Mouse (Mus musculus) gastrocnemius, adult 2 months (tissue): Measurements from ENCODE around the gene Traf3ip3. TPM values are rescaled to one million over a fixed set of nuclear protein-coding genes. Genes with fewer than 3 reads are reported as not detected.
A peak's percentile ranks its signal among the peaks of the same experiment; 100 is the strongest.

Experiments
- DNase-seq: peaks from one replicate; pipeline ENCODE4 v3.0.0; 2022
- H3K27ac ChIP-seq: fragments of 200-600 bp; 2 replicates; pipeline ENCODE4 v1.8.1; 2022; ENCODE audit warnings: mild to moderate bottlenecking
- H3K4me3 ChIP-seq: fragments of 200-600 bp; 2 replicates; pipeline ENCODE4 v1.8.1; 2022; ENCODE audit warnings: mild to moderate bottlenecking, moderate library complexity
- CTCF ChIP-seq: fragments of 200-600 bp; IDR thresholded peaks from 2 replicates; pipeline ENCODE4 v1.8.1; 2022; ENCODE audit warnings: antibody characterized with exemption, mild to moderate bottlenecking, moderate library complexity
- intact Hi-C: fragments of 180-260 bp; cut with DNase I; formaldehyde crosslinking; loops from one replicate; pipeline ENCODE4 v1.15.1; 2025
- total RNA-seq, 2 experiments: library from RNA; stranded (reverse); gene quantifications; 2 replicates each; pipeline ENCODE4 v1.2.3; 2021

Gene Traf3ip3
- total RNA-seq, 2 experiments from 2014 or later, result 0.48 to 1.2 TPM

- Histone ChIP-seq H3K27ac (peak overlapping the region; percentile 58), H3K4me3 (peak overlapping the region; percentile 47)
- intact Hi-C loops, result no loop called here
- no peak for TF ChIP-seq CTCF
- DNase-seq, result peak; percentile 72
Observed at GRCm38 (mm10) chr1:193197494-193198205, 3.9 kb downstream of the Traf3ip3 start.

GRCm38 (mm10) chr1:193195169-193195810 is 6.2 kb downstream of the Traf3ip3 start:
- Histone ChIP-seq H3K27ac (no peak overlapping the region), H3K4me3 (no peak overlapping the region)
- no peak for DNase-seq
- TF ChIP-seq CTCF, result no peak
- intact Hi-C loops, result no loop called here

- Histone ChIP-seq H3K27ac (no peak overlapping the region), H3K4me3 (no peak overlapping the region)
- DNase-seq, result no peak
- intact Hi-C loops, result no loop called here
- no peak for TF ChIP-seq CTCF
Observed at GRCm38 (mm10) chr1:193194416-193195140, 6.9 kb downstream of the Traf3ip3 start.

- DNase-seq, result peak; percentile 53
- intact Hi-C loops, result no loop called here
- TF ChIP-seq CTCF, result no peak
- Histone ChIP-seq H3K27ac (peak overlapping the region; percentile 41), H3K4me3 (no peak overlapping the region)
Observed at GRCm38 (mm10) chr1:193191675-193192283, 9.7 kb downstream of the Traf3ip3 start.

- no peak for TF ChIP-seq CTCF
- intact Hi-C loops, result no loop called here
- no peak for DNase-seq
- H3K27ac ChIP-seq, result peak overlapping the region; percentile 84
- no peak overlapping the region for H3K4me3 ChIP-seq
Observed at GRCm38 (mm10) chr1:193189771-193190170, 11.7 kb downstream of the Traf3ip3 start.

- TF ChIP-seq CTCF, result no peak
- H3K27ac ChIP-seq, result peak overlapping the region; percentile 84
- H3K4me3 ChIP-seq, result peak overlapping the region; percentile 17; the same call in 1 of the 2 replicates
- intact Hi-C loops, result no loop called here
- peak; percentile 79 for DNase-seq
Observed at GRCm38 (mm10) chr1:193189151-193189621, 12.3 kb downstream of the Traf3ip3 start.

GRCm38 (mm10) chr1:193188257-193188656 is 13.2 kb downstream of the Traf3ip3 start:
- Histone ChIP-seq H3K4me3 (no peak overlapping the region), H3K27ac (peak overlapping the region; percentile 84; the same call in 1 of the 2 replicates)
- no peak for DNase-seq
- intact Hi-C loops, result no loop called here
- no peak for TF ChIP-seq CTCF

GRCm38 (mm10) chr1:193181104-193181503 is 20.4 kb downstream of the Traf3ip3 start:
- intact Hi-C loops, result no loop called here
- DNase-seq, result no peak
- TF ChIP-seq CTCF, result no peak
- Histone ChIP-seq H3K27ac (no peak overlapping the region), H3K4me3 (no peak overlapping the region)

- Histone ChIP-seq H3K27ac (peak overlapping the region; percentile 95), H3K4me3 (peak overlapping the region; percentile 83)
- no peak for TF ChIP-seq CTCF
- intact Hi-C loops, result no loop called here
- no peak for DNase-seq
Observed at GRCm38 (mm10) chr1:193174143-193174733, 27.3 kb downstream of the Traf3ip3 start.

- intact Hi-C loops, result loop anchor here (2.0 kb wide), 1 partner anchor 43 kb away; the partner anchor contains the start of gene Diexf
- Histone ChIP-seq H3K27ac (peak overlapping the region; percentile 95), H3K4me3 (peak overlapping the region; percentile 83)
- DNase-seq, result no peak
- no peak for TF ChIP-seq CTCF
Observed at GRCm38 (mm10) chr1:193173810-193174129, 27.7 kb downstream of the Traf3ip3 start.

- intact Hi-C loops, result loop anchor here (2.0 kb wide), 1 partner anchor 42 kb away; the partner anchor contains the start of gene Diexf
- peak; percentile 97 for DNase-seq
- no peak for TF ChIP-seq CTCF
- peak overlapping the region; percentile 83 for H3K4me3 ChIP-seq
- peak overlapping the region; percentile 95 for H3K27ac ChIP-seq
Observed at GRCm38 (mm10) chr1:193172991-193173809, 28.3 kb downstream of the Traf3ip3 start.

- H3K27ac ChIP-seq, result no peak overlapping the region
- no peak for TF ChIP-seq CTCF
- DNase-seq, result no peak
- intact Hi-C loops, result no loop called here
- no peak overlapping the region for H3K4me3 ChIP-seq
Observed at GRCm38 (mm10) chr1:193169856-193170255, 31.6 kb downstream of the Traf3ip3 start.
